11 mouse cellular contexts compared by ENCODE assay signal in genomic region chr1:89781861-89782260, GRCm38 (mm10).
A peak's percentile ranks its signal among the peaks of the same experiment; 100 is the strongest.
DNase-seq lines count a peak whose midpoint lies in the region.
"Had no signal": no experiment of that assay in that cellular context is flagged by ENCODE, and none has a peak within 500 bp of the region (broad histone marks: within the 10 kb centered on the region; RNA-seq: fewer than 3 reads in every experiment).

No protein-coding gene starts in this region.

- H3K4me1 ChIP-seq in limb, embryonic 10.5 days: 0 out of 2 replicates have a peak, but pooled peaks cover 6% of the 10 kb centered on the region

- H3K27me3 ChIP-seq in limb, embryonic 10.5 days (ENCODE audit: low read depth, poor library complexity, severe bottlenecking): no peaks in the 10 kb centered on the region

- peaks cover 6% of the 10 kb centered on the region for H3K36me3 ChIP-seq in limb, embryonic 10.5 days

- intact Hi-C loops in gastrocnemius, postnatal 36 days (cut with DNase I): no loop called here

- DNase-seq in gastrocnemius, postnatal 10 days: peak; percentile 16
- no peak for DNase-seq in gastrocnemius, postnatal 36 days
- peak; percentile 36 for DNase-seq in lung, postnatal 10 days
- DNase-seq in lung, postnatal 25 days (ENCODE audit: low spot score): no peak
- DNase-seq in R1 (ENCODE audit: low read depth, low spot score): peak; percentile 51
- DNase-seq in limb, embryonic 10.5 days (ENCODE audit: low spot score): peak; percentile 59
- no peak for DNase-seq in spleen, postnatal 4 days (ENCODE audit: low spot score in 2 of 2)
- DNase-seq in urinary bladder, postnatal 36 days (ENCODE audit: low spot score in 2 of 2): no peak
- DNase-seq: left cerebral cortex, postnatal 4 days had no signal

- WGBS in limb, embryonic 10.5 days: 66% methylated on average over 8 of the region's 8 CpGs

- no peak overlapping the region for H3K4me3 ChIP-seq in limb, embryonic 10.5 days
- H3K4me3 ChIP-seq: heart, embryonic 10.5 days; megakaryocyte, embryonic 14.5 days had no signal

- no peaks in the 10 kb centered on the region for H3K9me3 ChIP-seq in limb, embryonic 10.5 days (replicated peaks)
- H3K9me3 ChIP-seq: heart, embryonic 10.5 days had no signal

- no peak overlapping the region for H3K27ac ChIP-seq in limb, embryonic 10.5 days
- H3K27ac ChIP-seq: heart, embryonic 10.5 days had no signal

Comparison
In these comparisons a context has a peak if more than half of its experiments do, and no peak if none do; other contexts are left out.
1. DNase-seq: peak in gastrocnemius, postnatal 10 days (single experiment), lung, postnatal 10 days (single experiment), R1 (single experiment) and limb, embryonic 10.5 days (single experiment); none in gastrocnemius, postnatal 36 days (0 of 2), lung, postnatal 25 days (single experiment), spleen, postnatal 4 days (0 of 2) and urinary bladder, postnatal 36 days (0 of 2).